Mouse (Mus musculus) embryonic facial prominence, embryonic 14.5 days (tissue): ENCODE measurements around the gene Arid3a. TPM values are rescaled to one million over a fixed set of nuclear protein-coding genes. Genes with fewer than 3 reads are reported as not detected.

Experiments used
- ATAC-seq: fragments of 200-750 bp; cut with Nextera tagmentation; 2 replicates; pipeline ENCODE4 v1.8.0; 2017; ENCODE audit warnings: low read depth, moderate number of reproducible peaks, moderate TSS enrichment
- DNase-seq: peaks from one replicate; pipeline ENCODE4 v3.0.0-alpha.2; 2015; ENCODE audit warnings: low spot score
- H3K27ac ChIP-seq: fragments of 300-500 bp; sonication (generic); replicated peaks from 2 replicates; pipeline ENCODE4 v1.5.1; 2014; ENCODE audit warnings: low read depth, mild to moderate bottlenecking, low read length, moderate library complexity
- H3K27me3 ChIP-seq: fragments of 300-500 bp; sonication (generic); replicated peaks from 2 replicates; pipeline ENCODE4 v1.6.1; 2014; ENCODE audit warnings: low read length; ENCODE audit not compliant: control insufficient read depth, insufficient read depth
- H3K36me3 ChIP-seq: fragments of 300-500 bp; sonication (generic); 2 replicates; pipeline ENCODE4 v1.6.1; 2014; ENCODE audit warnings: low read length, mixed read lengths; ENCODE audit not compliant: control insufficient read depth, insufficient read depth
- H3K4me1 ChIP-seq: fragments of 300-500 bp; sonication (generic); 2 replicates; pipeline ENCODE4 v1.6.1; 2014; ENCODE audit warnings: antibody characterized with exemption, low read length; ENCODE audit not compliant: control insufficient read depth, insufficient read depth
- H3K4me2 ChIP-seq: fragments of 300-500 bp; sonication (generic); 2 replicates; pipeline ENCODE4 v1.6.1; 2014; ENCODE audit warnings: low read depth, mild to moderate bottlenecking, low read length, moderate library complexity, mixed read lengths
- H3K4me3 ChIP-seq: fragments of 300-500 bp; sonication (generic); 2 replicates; pipeline ENCODE4 v1.5.1; 2014; ENCODE audit warnings: low read depth, mild to moderate bottlenecking, low read length
- H3K9ac ChIP-seq: fragments of 300-500 bp; sonication (generic); 2 replicates; pipeline ENCODE4 v1.6.1; 2014; ENCODE audit warnings: low read depth, mild to moderate bottlenecking, low read length, moderate library complexity, mixed read lengths
- H3K9me3 ChIP-seq: fragments of 300-500 bp; sonication (generic); 2 replicates; pipeline ENCODE4 v1.6.1; 2016; ENCODE audit warnings: low read length; ENCODE audit not compliant: control insufficient read depth
- WGBS: fragments of 180-500 bp; shearing (Covaris S2); extraction: QIAGEN DNeasy Blood & Tissue Kit; methylation state at CpG from one replicate; pipeline ENCODE4 v1.1.7; 2014; 5-methylcytosine and 5-hydroxymethylcytosine counted together
- polyA plus RNA-seq: library from polyadenylated mRNA; unstranded; fragments of >200 nt; fragmentation: Nextera tagmentation; extraction: Ambion mirVana; gene quantifications from 2 replicates; pipeline ENCODE4 v1.2.1, GENCODE M21; 2014

Arid3a gene
- polyA plus RNA-seq, 1 experiment from 2014 or later: 3.1 TPM

GRCm38 (mm10) chr10:79928030-79928694 is 1.3 kb downstream of the Arid3a start:
- Histone ChIP-seq H3K27ac (peak overlapping the region; percentile 94), H3K9ac (peak overlapping the region; percentile 91), H3K9me3 (no peaks in the 10 kb centered on the region), H3K4me2 (peak overlapping the region; percentile 94), H3K4me3 (peak overlapping the region; percentile 85), H3K27me3 (peaks cover 2% of the 10 kb centered on the region), H3K36me3 (peaks cover 30% of the 10 kb centered on the region), H3K4me1 (peaks cover 19% of the 10 kb centered on the region)
- DNase-seq (peak; percentile 56), ATAC-seq (no peak)
- WGBS: 2% methylated on average over 25 of the region's 29 CpGs

DNA sequence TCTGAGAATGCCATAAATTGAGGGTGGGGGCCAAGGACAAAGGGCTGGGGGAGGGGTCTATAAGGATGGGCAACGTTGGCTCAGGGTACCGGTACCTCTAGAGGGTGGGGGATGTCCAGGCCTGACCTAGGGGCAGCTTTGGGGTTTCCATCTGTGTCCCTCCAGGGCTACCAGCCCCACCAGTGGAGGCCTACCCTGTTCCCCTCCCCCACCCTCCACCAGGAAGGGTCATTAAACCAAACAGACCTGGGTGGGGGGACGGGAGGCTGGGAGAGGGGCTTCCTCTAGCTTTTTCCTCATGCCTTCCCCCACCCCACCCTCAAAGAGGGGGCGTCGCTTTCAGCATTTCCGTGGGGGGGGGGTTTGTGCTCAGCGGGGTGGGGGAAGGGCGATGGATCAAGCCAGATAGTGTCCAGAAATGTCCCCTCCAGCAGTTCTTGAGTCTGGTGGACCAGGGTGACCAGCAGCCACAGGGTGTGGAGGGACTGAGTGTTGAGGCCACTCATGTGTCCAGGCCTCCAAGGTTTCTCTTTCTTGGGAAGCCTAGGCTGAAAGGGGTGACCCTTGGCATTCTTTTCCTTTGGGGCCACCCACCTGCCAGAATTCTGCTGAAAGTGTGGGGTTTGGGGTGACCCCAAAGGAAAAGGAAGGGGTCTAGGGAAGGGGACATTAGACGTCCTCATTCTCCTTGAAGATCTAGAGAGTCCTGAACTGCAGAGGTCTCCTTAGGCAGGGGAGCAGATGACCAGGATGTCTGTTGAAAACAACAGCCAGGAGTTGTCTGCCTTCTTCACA is 2.3 kb downstream of the Arid3a start:
- peak overlapping the region; percentile 91 for H3K9ac ChIP-seq
- no peaks in the 10 kb centered on the region for H3K27me3 ChIP-seq
- peaks cover 36% of the 10 kb centered on the region for H3K36me3 ChIP-seq
- peak overlapping the region; percentile 94 for H3K4me2 ChIP-seq
- H3K4me1 ChIP-seq: peaks cover 22% of the 10 kb centered on the region
- 0 out of 2 replicates have a peak overlapping the region, but pooled peaks have one; percentile 44 for H3K27ac ChIP-seq
- 22% methylated on average over 7 of the region's 9 CpGs for WGBS
- ATAC-seq (no peak), DNase-seq (no peak)
- H3K9me3 ChIP-seq: no peaks in the 10 kb centered on the region
- H3K4me3 ChIP-seq: peak overlapping the region; percentile 85

GRCm38 (mm10) chr10:79929967-79930825 is 3.4 kb downstream of the Arid3a start:
- DNase-seq (no peak), ATAC-seq (no peak)
- 83% methylated on average over 18 of the region's 18 CpGs for WGBS
- peaks cover 42% of the 10 kb centered on the region for H3K36me3 ChIP-seq
- 0 out of 2 replicates have a peak overlapping the region, but pooled peaks have one; percentile 2 for H3K9ac ChIP-seq
- peak overlapping the region; percentile 94; the same call in 1 of the 2 replicates for H3K4me2 ChIP-seq
- no peak overlapping the region for H3K27ac ChIP-seq
- H3K27me3 ChIP-seq: no peaks in the 10 kb centered on the region
- H3K4me1 ChIP-seq: peaks cover 26% of the 10 kb centered on the region
- H3K9me3 ChIP-seq: no peaks in the 10 kb centered on the region
- no peak overlapping the region for H3K4me3 ChIP-seq

DNA sequence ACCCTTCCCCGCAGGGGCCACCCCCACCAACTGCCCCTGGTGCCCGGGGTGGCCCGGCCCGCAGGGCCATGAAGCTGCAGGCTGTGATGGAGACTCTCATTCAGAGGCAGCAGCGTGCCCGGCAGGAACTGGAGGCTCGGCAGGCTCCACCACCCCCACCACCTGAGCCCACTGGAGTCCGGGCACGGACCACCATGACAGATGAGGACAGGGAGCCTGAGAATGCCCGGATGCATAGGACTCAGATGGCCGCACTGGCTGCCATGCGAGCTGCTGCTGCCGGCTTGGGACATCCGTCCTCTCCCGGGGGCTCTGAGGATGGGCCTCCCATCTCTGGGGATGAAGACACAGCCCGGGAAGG is 4.0 kb downstream of the Arid3a start:
- ATAC-seq (no peak), DNase-seq (no peak)
- Histone ChIP-seq H3K9ac (no peak overlapping the region), H3K27ac (no peak overlapping the region), H3K36me3 (peaks cover 42% of the 10 kb centered on the region), H3K4me1 (peaks cover 25% of the 10 kb centered on the region), H3K4me3 (no peak overlapping the region), H3K27me3 (no peaks in the 10 kb centered on the region), H3K9me3 (no peaks in the 10 kb centered on the region), H3K4me2 (no peak overlapping the region)
- WGBS: 87% methylated on average over 15 of the region's 16 CpGs

- Histone ChIP-seq H3K36me3 (peaks cover 42% of the 10 kb centered on the region), H3K4me3 (no peak overlapping the region), H3K9me3 (no peaks in the 10 kb centered on the region), H3K9ac (no peak overlapping the region), H3K27me3 (no peaks in the 10 kb centered on the region), H3K4me1 (peaks cover 26% of the 10 kb centered on the region), H3K4me2 (no peak overlapping the region), H3K27ac (no peak overlapping the region)
- 60% methylated on average over 4 of the region's 9 CpGs for WGBS
- ATAC-seq (no peak), DNase-seq (no peak)
Measured at GRCm38 (mm10) chr10:79931797-79932196, 5.0 kb downstream of the Arid3a start.

DNA sequence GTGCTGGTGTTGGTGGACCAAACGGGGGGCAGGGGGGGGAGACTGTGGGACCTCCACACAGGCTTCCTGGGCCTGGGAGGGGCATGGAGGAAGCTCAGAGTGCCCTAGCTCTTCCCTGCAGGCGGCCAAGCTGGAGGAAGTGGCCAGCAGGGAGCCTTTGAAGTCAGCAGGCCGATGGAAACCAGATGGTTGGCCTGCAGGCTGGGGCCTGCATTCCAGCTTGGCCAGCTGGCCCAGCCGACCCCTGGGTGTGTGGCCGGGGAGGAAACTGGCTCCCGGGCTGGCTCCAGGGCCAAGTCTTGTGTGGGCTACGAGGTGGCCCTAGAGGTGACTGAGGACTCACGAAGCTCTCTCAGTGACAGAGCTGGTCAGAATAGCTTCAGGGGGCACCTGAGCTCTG is 5.9 kb downstream of the Arid3a start:
- ATAC-seq: no peak
- peak overlapping the region; percentile 31; the same call in 1 of the 2 replicates for H3K9ac ChIP-seq
- 0 out of 2 replicates have a peak overlapping the region, but pooled peaks have one; percentile 19 for H3K4me2 ChIP-seq
- no peaks in the 10 kb centered on the region for H3K9me3 ChIP-seq
- H3K27me3 ChIP-seq: no peaks in the 10 kb centered on the region
- peak; percentile 72 for DNase-seq
- H3K4me1 ChIP-seq: peaks cover 26% of the 10 kb centered on the region
- 16% methylated on average over 6 of the region's 8 CpGs for WGBS
- no peak overlapping the region; the same call in 1 of the 2 replicates for H3K4me3 ChIP-seq
- peaks cover 49% of the 10 kb centered on the region for H3K36me3 ChIP-seq
- H3K27ac ChIP-seq: 0 out of 2 replicates have a peak overlapping the region, but pooled peaks have one; percentile 44

GRCm38 (mm10) chr10:79933145-79933679 is 6.4 kb downstream of the Arid3a start:
- WGBS: 33% methylated on average over 8 of the region's 9 CpGs
- Histone ChIP-seq H3K27me3 (no peaks in the 10 kb centered on the region), H3K9me3 (no peaks in the 10 kb centered on the region), H3K27ac (no peak overlapping the region), H3K4me1 (peaks cover 26% of the 10 kb centered on the region), H3K4me3 (no peak overlapping the region), H3K9ac (no peak overlapping the region), H3K36me3 (peaks cover 54% of the 10 kb centered on the region), H3K4me2 (no peak overlapping the region)
- DNase-seq (no peak), ATAC-seq (no peak)

- WGBS: 54% methylated on average over 6 of the region's 6 CpGs
- Histone ChIP-seq H3K9me3 (no peaks in the 10 kb centered on the region), H3K27ac (peak overlapping the region; percentile 58; the same call in 1 of the 2 replicates), H3K4me2 (no peak overlapping the region), H3K4me3 (no peak overlapping the region), H3K4me1 (peaks cover 25% of the 10 kb centered on the region), H3K36me3 (peaks cover 55% of the 10 kb centered on the region), H3K27me3 (no peaks in the 10 kb centered on the region), H3K9ac (no peak overlapping the region)
- DNase-seq (no peak), ATAC-seq (no peak)
Measured at GRCm38 (mm10) chr10:79933861-79934260, 7.0 kb downstream of the Arid3a start.
